Mouse (Mus musculus): ENCODE results near the gene Wipf1.

DNA sequence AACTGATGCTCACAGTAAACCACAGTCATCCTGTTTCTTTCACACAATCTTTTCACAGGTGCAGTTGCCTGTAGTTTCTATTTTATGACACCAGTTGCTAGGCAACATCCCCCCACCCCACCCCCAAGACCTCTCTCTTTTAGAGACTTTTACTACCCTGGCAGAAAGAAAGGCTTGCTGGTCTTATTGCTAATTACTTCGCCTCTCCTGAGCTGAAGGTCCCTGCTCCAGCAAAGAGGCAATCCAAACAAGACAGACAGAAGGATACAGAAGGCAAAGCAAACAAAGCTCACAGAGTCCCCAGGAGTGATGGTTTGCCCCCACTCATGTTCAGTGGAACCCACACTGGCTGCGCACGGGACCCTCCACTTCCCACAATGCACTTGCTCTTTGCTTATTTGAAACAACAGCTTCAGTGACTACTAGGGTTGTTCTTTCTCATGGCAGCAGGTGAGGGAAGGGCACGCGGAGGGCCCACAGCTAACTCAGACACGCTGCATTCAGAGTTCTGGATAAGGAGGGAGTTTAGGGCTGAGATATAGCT lies 79.3 kb downstream of the Wipf1 start:
- no peak for TF ChIP-seq POLR2A (IDR thresholded peaks at IDR 0.05; ENCODE audit: borderline replicate concordance, control insufficient read depth, low read depth, low read length)
- no peak for TF ChIP-seq CTCF (IDR thresholded peaks at IDR 0.05; ENCODE audit: control insufficient read depth, insufficient read depth, low read length)
